Mouse (Mus musculus) testis, postnatal 10 days (tissue): ENCODE data around the gene Syvn1.
"Not testable (repeated sequence)": the region's sequence is repeated elsewhere in the genome, so short reads cannot be mapped to it uniquely, and the experiment has no call there.

ENCODE experiments used
- DNase-seq: peaks from one replicate; pipeline ENCODE4 v3.0.0; 2021; ENCODE audit warnings: low spot score

Gene Syvn1

GRCm38 (mm10) chr19:6042293-6042692 is 4.1 kb upstream of the Syvn1 start:
- no peak for DNase-seq

GRCm38 (mm10) chr19:6044102-6044501 is 2.3 kb upstream of the Syvn1 start:
- not testable (repeated sequence) for DNase-seq

- no peak for DNase-seq
These were observed 746 bp upstream of the Syvn1 start for GRCm38 (mm10) chr19:6045366-6046293.

GRCm38 (mm10) chr19:6047154-6047898 is 950 bp downstream of the Syvn1 start:
- DNase-seq, result no peak

- DNase-seq, result no peak
These were observed 1.5 kb downstream of the Syvn1 start for GRCm38 (mm10) chr19:6047899-6048166.

GRCm38 (mm10) chr19:6048681-6049410 is 2.5 kb downstream of the Syvn1 start:
- no peak for DNase-seq

- no peak for DNase-seq
These were observed 6.1 kb downstream of the Syvn1 start for GRCm38 (mm10) chr19:6052516-6052915.

- DNase-seq, result no peak
These were observed 7.9 kb downstream of the Syvn1 start for GRCm38 (mm10) chr19:6054296-6054695.

- no peak for DNase-seq
These were observed 10.3 kb downstream of the Syvn1 start for GRCm38 (mm10) chr19:6056696-6057095.

GRCm38 (mm10) chr19:6057313-6058096 is 11.1 kb downstream of the Syvn1 start, which contains the start of the genes Mrpl49 and Fau:
Mrpl49 (minus strand) TSS chr19:6057785.
Fau (plus strand) TSS chr19:6057844.
- DNase-seq, result peak; percentile 100

- no peak for DNase-seq
These were observed 12.1 kb downstream of the Syvn1 start for GRCm38 (mm10) chr19:6058513-6058912.

- DNase-seq, result no peak
These were observed 12.6 kb downstream of the Syvn1 start for GRCm38 (mm10) chr19:6058966-6059365.

GRCm38 (mm10) chr19:6061021-6061533 is 14.7 kb downstream of the Syvn1 start, which contains the start of gene Znhit2:
Znhit2 (plus strand) TSS chr19:6061192.
- DNase-seq, result peak; percentile 94

- DNase-seq, result no peak
These were observed 15.4 kb downstream of the Syvn1 start for GRCm38 (mm10) chr19:6061641-6062302.

GRCm38 (mm10) chr19:6062418-6062817 is 16.0 kb downstream of the Syvn1 start:
- no peak for DNase-seq

- no peak for DNase-seq
These were observed 16.7 kb downstream of the Syvn1 start for GRCm38 (mm10) chr19:6063081-6063480.

GRCm38 (mm10) chr19:6066571-6066970 is 20.2 kb downstream of the Syvn1 start:
- DNase-seq, result no peak

GRCm38 (mm10) chr19:6067011-6067723 is 20.8 kb downstream of the Syvn1 start:
- peak; percentile 90 for DNase-seq

GRCm38 (mm10) chr19:6067724-6068415 is 21.5 kb downstream of the Syvn1 start, which contains the start of gene Tm7sf2:
Tm7sf2 (minus strand) TSS chr19:6068373.
- DNase-seq, result peak; percentile 89
